Mouse (Mus musculus): ENCODE results near the gene Slc15a1.

Slc15a1 gene

GRCm38 (mm10) chr14:121492328-121492727 lies 12.7 kb downstream of the Slc15a1 start:
- no peak for DNase-seq (ENCODE audit: low spot score)

GRCm38 (mm10) chr14:121485722-121486121 lies 19.3 kb downstream of the Slc15a1 start:
- DNase-seq (ENCODE audit: low spot score): no peak

- no peak for DNase-seq (ENCODE audit: low spot score)
These were observed 20.6 kb downstream of the Slc15a1 start for GRCm38 (mm10) chr14:121484436-121484835.

- DNase-seq (ENCODE audit: low spot score): no peak
These were observed 22.9 kb downstream of the Slc15a1 start for GRCm38 (mm10) chr14:121482181-121482580.

GRCm38 (mm10) chr14:121481591-121481990 lies 23.5 kb downstream of the Slc15a1 start:
- DNase-seq (ENCODE audit: low spot score): no peak

- no peak for DNase-seq (ENCODE audit: low spot score)
These were observed 26.0 kb downstream of the Slc15a1 start for GRCm38 (mm10) chr14:121479096-121479495.

GRCm38 (mm10) chr14:121477925-121478693 lies 26.9 kb downstream of the Slc15a1 start:
- no peak for DNase-seq (ENCODE audit: low spot score)

- no peak for DNase-seq (ENCODE audit: low spot score)
These were observed 31.2 kb downstream of the Slc15a1 start for GRCm38 (mm10) chr14:121473869-121474268.

GRCm38 (mm10) chr14:121471545-121472121 lies 33.4 kb downstream of the Slc15a1 start:
- no peak for DNase-seq (ENCODE audit: low spot score)

- no peak for DNase-seq (ENCODE audit: low spot score)
These were observed 35.5 kb downstream of the Slc15a1 start for GRCm38 (mm10) chr14:121469601-121470000.

GRCm38 (mm10) chr14:121467646-121468045 lies 37.4 kb downstream of the Slc15a1 start:
- DNase-seq (ENCODE audit: low spot score): no peak

- no peak for DNase-seq (ENCODE audit: low spot score)
These were observed 38.6 kb downstream of the Slc15a1 start for GRCm38 (mm10) chr14:121466501-121466900.

- DNase-seq (ENCODE audit: low spot score): no peak
These were observed 40.7 kb downstream of the Slc15a1 start for GRCm38 (mm10) chr14:121464318-121464717.

- no peak for DNase-seq (ENCODE audit: low spot score)
These were observed 42.3 kb downstream of the Slc15a1 start for GRCm38 (mm10) chr14:121462756-121463155.

GRCm38 (mm10) chr14:121460966-121461365 lies 44.1 kb downstream of the Slc15a1 start:
- no peak for DNase-seq (ENCODE audit: low spot score)

- no peak for DNase-seq (ENCODE audit: low spot score)
These were observed 46.5 kb downstream of the Slc15a1 start for GRCm38 (mm10) chr14:121458521-121458920.

GRCm38 (mm10) chr14:121457536-121457935 lies 47.5 kb downstream of the Slc15a1 start:
- no peak for DNase-seq (ENCODE audit: low spot score)

GRCm38 (mm10) chr14:121456416-121457285 lies 48.4 kb downstream of the Slc15a1 start:
- no peak for DNase-seq (ENCODE audit: low spot score)

GRCm38 (mm10) chr14:121455976-121456375 lies 49.1 kb downstream of the Slc15a1 start:
- DNase-seq (ENCODE audit: low spot score): peak; percentile 31

- DNase-seq (ENCODE audit: low spot score): no peak
These were observed 49.5 kb downstream of the Slc15a1 start for GRCm38 (mm10) chr14:121455527-121455926.

GRCm38 (mm10) chr14:121453130-121453529 lies 51.9 kb downstream of the Slc15a1 start:
- peak; percentile 66 for DNase-seq (ENCODE audit: low spot score)

GRCm38 (mm10) chr14:121452227-121452626 lies 52.8 kb downstream of the Slc15a1 start:
- DNase-seq (ENCODE audit: low spot score): no peak
